Mouse (Mus musculus) MN1 (cell line): ENCODE results near the gene Pgs1.
A peak's percentile ranks its signal among the peaks of the same experiment; 100 is the strongest.

ENCODE experiments used
- DNase-seq: peaks from one replicate; pipeline ENCODE4 v3.0.0-alpha.2; 2016; ENCODE audit warnings: low spot score

The Pgs1 gene

DNA sequence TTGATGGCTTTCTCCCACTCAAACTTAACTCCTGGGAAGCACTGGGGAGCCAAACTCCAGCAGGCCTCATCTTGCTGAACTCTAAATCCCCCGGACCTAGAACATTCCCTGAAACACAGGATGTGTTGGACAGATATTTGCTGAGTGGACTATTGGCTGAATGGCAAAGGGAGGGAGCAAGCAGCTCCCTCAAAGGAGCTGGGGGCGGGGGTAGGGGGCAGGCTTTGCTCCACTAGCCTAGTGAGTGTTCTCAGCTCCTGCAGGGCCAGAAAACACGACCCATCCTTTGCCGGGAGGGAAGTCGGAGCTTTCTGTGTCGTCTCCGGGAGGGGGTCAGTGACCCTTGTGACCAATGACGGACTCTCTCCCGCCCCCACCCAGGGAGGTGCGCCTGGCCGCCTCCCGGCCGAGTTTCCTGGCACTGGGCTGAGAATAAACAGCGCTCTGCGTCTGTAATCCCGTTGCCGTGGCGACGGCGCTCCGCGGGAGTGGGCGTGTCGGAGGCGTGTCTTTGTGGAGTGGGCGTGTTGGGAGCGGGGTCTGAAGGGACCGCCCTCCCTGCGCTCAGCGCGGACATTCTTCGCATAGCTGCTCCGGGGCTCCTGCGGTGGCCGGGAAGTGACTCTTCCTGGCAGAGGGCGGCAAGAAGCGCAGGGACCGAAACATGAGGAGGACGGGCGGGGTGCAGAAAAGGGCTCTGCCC is 22.9 kb upstream of the Pgs1 start:
- peak; percentile 94 for DNase-seq

DNA sequence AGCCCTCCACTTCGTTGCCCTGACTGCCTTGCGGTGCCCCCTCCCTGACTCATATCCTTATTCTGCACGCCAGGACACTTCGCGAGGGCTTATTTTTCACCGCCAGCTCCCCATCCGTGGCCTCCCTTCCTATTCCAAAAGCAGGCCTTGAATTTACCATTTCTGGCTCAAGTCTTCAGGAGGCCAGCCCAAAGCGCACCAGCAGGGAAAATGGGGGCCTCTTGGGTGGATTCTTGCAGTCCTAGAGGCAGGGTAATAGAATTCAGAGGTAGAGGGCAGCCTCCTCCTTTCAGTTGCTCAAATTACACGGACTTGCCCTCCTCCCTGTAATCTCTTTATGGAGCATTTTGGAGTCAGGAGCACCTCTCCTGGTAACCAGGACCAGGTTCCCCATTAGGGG is 22.2 kb upstream of the Pgs1 start:
- peak; percentile 30 for DNase-seq

DNA sequence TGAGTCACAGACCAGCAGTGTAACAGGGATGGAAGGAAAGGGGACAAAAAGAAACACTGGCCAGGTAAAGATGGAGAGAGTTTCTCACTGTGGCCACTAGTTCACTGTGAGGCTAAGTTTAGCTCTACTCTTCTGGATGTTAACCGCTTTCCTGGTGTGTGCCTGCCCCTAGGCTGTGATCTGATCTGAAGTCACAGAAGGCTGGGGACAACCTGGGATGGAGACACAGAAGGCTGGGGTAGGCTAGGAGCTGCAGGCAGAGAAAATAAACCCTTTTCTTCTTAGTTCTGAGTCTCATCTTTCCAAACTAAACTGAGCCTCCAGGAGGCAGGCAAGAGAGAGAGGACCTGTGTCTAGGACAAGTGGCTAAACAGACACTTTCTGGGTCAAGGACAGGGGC is 21.8 kb upstream of the Pgs1 start:
- no peak for DNase-seq

DNA sequence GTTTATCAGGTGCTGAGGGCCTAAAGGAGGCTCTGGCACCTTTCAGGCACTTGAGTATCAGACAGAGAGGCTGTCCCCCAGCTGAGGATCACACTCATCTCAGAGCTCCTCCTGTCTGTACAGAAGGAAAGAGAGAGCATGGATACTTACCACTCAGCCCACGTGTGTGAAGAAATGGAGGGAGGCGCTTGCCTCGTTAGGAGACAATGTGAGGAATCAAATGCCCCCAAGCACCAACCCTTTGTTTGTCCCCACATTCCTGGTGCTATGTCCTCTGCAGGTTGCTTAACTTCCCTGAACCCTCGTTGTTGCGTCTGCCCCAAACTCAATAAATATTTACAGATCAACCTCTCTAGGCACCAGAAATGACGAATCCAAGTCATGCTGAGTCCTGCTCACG is 21.0 kb upstream of the Pgs1 start:
- DNase-seq = no peak

DNA sequence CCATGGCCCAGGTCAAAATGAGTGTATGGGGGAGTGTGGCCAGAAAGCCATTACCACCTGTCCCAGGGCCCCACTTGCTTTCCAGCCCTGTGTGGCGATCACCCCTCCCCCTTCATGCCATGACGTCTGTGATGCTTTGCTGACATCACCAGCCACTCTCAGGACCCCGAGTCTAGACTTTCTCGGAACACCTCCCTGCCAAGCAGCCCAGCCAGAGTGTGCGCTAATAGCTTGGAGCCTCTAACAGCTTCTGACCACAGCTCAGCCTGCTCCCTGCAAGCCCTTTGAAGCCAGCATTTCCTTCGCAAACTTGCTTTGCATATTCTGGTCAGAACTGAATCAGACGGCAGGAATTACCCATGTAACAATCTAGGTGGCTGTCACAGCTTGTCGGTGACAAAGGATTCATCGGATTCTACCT is 20.5 kb upstream of the Pgs1 start:
- no peak for DNase-seq

DNA sequence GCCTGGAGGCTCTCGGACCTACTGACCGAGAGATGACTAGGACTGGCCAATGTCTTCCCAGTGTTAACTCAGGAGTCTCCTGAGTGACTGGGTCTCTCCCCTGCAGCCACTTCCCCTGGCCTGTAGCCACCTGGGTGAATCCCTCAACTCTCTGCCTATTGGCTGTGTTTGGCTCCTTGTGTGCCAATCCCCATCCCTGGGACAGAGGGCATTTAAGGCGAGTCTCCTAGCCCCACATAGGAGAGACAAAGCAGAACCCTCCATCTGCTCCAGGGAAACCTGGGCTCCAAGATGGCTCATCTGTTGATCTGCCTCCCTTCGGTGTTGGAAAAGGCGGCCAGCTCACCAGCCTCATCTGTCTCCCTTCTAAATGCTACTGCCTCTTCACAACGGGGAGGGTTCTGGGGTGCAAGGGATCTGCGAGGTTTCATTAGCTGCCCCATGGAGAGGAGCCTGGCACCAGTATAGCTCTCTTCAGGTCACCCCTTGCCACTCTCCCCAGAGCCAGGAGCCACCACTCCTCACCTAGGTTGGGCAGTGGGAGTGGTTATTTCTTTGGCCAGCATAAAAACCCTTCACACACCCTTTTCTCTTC is 19.5 kb upstream of the Pgs1 start:
- DNase-seq = no peak

DNA sequence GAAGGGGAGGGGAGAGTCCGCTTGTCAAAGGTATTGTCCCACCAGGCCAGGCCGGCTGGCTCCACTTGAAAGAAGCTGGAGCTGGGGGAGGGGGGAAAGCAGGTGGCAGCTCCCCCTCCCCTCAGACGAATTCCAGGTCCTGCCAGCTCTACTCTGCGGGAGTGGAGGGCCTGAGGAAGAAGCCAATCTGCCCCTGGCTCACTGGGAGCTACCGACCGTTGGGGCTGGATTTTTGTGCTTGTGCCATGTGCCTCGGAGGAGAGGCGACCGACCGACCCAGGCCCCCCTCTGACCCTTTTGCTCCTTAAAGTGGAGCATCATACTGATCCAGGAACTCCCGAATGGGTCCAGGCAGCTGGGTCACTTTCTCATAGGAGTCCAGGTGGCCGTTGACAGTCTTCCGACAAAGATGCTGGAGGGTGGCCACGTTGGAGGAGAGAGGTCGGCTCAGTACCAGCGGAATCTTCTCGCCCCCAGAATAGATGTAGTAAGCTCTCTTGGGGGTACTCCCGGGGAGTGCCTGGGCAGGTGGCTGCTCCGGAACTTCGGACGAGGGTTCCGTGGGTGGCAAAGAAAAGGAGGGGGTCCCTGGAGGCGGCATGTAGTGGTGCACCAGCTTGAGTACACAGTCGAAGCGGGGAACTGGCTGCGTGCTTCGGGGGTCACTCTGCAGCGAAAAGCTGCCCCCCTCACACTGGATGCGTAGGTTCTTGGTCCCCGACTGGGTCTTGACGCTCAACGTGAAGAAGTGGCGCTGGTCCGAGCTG is 18.7 kb upstream of the Pgs1 start:
- no peak for DNase-seq

DNA sequence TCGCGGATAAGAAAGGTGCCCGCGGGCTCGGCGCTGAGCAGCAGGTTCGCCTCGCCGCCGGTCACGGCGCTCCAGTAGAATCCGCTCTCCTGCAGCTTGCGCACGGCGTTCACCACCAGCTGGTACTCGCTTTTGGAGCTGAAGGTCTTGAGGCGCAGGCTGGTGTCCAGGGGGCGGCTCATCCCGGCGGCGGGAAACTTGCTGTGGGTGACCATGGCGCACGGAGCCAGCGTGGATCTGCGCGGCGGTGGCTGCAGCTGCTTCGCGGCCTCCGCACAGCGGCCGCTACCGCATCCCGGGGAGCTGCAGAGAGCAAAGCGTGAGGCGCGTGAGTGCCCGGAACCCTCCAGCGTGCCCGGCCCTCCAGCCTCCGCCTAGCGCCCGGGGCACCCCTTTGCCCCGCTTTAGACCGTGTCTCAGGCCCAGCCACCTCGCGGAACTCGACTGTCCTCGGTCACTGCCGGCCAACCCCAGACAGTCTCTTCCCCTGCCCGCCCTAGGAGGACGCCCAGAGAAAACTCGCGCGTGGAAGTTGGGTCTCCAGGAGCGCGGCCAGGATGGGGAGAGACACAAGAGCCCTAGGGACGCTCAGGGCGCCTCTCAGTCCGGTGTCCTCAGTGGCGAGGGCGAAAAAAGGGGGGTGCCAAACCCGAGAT is 17.9 kb upstream of the Pgs1 start:
- no peak for DNase-seq

DNA sequence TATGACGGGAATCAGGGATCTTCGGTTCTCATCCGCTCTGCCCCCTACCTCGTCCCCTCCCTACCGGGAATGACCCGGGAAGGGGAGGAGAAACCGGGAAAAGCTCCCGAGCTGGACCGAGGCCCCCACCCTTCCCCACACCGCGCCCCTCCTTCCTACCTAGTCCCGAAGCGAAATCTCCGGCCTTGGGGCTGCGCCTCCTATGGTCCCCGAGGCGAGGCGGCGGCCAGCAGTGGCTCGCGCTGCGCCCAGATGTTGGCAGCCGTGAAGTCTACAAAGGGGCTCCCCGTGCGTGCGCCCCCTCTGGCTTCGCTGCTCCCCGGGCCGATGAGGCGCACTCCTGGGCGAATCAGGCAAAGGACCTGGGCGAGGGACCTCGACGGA is 17.4 kb upstream of the Pgs1 start:
- no peak for DNase-seq

DNA sequence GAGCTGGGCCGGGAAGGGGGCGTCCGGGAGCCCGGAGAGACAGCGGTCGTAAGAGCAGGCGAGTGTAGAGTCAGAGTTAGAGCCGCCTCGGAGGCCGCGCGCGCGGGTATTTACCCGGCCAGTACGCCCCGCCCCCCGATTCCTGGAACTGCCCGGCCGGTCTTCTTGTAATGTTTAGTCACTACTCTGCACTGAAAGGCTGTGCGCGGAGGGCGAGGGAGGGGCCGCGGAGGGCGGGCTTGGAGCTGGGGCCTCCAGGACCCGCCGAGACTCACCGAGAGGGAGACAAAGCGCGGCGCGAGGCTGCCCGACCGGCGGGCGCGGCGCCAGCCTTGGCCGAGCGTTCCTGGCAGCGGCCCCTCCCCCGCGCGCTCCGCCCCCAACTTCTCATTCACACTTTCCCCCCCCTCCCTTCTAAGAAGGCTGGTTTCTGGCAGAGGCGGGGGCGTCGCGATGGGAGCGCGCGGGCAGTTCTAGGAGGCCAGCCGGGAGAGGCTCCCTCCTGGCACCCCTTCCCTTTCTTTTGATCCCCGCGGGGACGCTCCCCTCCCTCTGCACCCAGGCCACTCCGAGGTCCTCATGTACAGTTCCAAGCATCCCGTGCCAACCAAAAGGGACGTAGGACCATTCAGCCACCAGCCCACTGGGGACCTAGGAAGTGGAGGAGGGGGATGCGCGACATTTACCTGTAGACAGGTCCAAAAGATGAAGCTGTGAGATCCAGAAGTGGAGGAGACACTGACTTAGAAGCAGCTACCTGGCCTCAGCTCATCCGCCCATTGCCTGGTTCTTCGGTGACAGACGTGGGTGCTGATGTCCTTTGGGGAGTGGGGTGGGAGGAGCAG is 16.8 kb upstream of the Pgs1 start:
- DNase-seq = peak; percentile 90

DNA sequence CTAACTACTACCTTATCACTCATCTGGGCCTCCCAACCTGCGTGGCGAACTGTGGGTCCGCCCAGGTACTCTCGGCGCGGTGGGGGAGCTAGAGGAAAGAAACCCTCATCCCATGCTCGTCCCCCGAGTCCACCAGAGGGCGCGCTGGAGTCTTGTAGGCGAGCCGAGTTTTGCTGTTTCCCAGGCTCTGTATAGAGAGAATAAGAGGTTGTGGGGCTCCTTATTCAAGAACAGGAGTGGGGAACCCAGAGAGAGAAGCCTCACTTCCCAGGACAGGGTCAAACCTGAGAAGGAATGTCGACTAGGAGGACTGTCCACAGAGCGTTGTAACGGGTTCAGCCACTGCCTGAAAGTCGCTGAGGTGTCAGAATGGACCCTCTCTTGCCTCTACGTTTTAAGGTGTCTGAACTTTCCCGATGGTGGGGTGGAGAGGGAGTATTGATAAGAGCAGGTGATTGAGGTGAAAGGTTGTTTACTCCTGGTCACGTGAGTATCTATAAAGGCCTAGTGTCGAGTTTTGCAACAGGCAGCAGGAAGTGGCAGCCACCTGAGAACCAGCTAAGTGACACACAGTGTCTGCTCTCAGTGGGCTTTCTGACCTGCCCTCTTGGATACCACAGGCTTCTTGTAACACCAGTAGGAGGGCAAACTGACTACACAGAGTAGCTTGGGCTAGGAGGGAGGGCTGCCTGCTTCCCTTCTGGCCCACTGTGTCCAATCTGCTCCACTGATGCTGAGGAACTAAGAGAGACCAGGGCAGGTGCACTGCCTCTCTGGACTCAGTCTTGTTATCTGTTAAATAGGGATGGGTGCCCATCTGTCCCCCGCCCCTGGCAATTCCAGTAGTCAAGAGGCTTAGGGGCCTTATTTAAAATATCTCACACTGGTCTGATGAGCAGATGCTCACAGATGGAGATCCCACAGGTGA is 15.9 kb upstream of the Pgs1 start, which contains the start of gene Socs3:
TSS of gene Socs3 (minus strand) at position 103 of the 928 bp plus-strand sequence.
- DNase-seq = peak; percentile 90

DNA sequence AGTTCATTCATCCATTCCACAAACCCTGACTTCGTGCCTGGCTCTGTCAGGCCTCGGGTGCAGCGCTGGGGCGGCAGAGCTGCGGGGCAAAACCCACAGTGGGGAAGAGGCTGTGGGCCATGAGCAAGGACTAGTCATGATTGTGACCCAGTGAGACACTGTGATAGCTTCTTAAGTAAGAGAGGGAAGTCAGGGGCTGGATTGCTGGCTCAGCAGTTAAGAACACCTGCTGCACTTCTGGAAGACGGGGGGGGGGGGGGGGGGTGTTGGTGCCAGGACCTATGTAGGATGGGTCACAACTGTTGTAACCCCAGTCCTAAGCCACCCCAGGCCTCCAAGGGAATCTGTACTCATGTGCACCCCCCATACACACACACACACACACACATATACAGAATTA is 15.0 kb upstream of the Pgs1 start:
- DNase-seq = no peak

DNA sequence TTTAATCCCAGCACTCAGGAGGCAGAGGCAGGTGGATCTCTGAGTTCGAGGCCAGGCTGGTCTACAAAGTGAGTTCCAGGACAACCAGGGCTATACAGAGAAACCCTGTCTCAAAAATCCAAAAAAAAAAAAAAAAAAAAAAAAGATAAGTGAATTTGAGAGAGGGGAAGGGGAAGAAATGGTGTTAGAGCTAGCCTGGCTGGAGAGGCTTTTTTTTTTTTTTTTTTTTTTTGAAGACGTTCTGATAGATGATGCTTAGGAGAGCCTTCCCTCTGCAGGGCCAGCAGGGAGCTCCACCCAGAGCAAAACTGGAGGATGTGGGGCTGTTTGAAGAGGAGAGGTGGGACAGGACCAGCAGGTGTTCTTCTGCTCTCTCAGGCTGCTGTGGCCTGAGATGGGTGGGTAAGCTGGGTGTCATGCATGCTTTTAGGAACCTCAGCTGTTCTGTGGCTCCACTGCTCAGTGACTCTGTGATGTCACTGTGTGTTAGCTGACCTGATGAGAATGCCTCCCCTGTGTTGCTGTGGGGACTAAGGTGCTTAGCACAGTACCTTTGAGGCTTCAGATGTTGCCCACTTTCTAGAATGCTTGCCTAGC is 14.3 kb upstream of the Pgs1 start:
- DNase-seq = no peak

DNA sequence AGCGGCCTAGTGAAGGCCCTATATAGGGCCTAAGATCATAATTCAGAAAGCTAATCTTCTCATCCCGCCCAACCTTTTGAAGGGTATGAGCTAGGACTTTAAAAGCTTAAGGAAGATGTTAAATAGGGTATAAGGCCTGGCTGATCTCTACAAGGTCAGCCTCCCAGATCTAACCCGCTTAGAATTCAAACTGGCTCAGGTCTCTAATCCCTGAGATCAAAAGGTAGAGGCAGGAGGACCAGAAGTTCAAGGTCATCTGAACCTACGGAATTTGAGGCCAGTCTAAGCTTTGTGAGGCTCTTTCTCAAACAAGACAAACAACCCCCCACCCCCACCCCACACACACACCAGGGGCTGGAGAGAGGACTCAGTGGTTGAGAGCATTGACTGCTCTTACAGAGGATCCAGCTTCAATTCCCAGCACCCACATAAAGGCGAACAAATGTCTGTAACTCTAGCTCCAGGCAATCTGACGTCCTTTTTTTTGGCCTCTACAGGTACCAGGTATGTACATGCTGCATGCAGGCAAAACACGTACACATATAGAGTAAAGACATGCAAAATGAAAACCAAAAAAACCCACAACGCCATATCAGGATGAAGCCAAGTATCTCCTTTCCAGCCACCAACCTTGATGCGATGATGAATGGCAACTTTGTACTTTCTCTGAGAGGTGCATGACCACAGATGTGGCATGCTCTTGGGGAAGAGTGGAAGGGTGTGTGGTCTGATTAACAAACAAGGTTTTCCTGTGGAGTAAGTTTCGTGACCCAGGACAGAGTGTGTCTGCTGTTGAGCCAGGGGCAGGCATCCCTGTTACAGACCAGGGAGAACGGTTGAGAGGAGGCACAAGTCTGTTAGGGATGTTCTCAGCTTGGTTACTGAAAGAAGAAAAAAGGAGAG is 13.2 kb upstream of the Pgs1 start:
- no peak for DNase-seq

DNA sequence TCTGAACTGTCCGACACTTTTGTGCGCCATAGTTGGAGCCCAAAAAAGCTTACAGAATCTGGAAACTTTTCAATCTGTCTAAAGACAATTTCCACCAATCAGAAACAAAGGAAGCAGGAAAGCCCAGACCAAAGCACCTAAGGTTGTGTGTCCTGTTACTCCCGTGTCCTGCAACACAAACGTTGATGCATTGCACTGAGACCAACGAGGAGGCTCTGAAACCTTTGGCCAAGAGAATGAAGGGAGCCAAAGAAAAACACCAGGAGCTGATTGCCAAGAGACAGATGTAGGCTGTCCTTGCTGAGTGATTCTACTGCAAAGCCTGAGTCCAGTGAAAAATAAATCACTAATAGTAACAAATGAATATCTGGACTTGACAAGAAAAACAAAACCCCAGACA is 12.5 kb upstream of the Pgs1 start:
- no peak for DNase-seq

DNA sequence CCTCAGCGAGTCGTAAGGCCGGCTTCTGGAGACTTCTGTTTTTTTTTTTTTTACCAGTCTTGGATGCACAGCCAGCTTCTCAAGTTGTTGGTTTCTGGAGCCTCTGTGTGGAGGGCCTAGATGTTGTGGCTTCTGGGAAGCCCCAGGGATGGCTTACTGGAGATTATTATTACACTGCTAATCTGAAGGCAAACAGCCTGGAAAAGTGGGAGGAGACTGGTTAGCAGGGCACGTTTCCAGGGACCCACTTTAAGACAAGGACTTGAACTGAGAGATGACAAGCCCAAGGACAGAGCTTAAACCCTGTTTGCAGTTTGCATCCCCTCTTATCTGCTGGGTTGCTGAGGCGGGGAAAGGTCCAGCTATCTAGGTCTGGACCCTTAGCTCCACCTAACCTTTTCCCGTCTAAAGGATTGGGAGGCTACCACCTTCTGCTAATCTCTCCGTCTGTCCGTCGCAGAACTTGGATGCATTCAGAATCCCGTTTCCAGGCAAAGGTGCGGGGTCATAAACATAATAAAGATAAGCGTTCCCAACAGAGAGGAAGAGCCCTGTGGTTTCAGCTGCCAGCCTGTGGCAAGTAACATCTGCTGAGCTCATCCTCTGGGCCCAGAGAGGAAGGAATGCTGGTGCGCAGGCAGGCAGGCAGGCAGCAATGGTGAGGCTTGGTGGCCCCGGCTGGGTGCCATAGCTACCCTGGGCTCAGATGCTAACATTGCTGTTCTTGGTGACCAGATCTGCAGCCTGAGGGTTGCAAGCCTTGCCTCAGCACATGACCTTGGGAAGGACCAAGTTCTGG is 11.6 kb upstream of the Pgs1 start:
- peak; percentile 39 for DNase-seq

DNA sequence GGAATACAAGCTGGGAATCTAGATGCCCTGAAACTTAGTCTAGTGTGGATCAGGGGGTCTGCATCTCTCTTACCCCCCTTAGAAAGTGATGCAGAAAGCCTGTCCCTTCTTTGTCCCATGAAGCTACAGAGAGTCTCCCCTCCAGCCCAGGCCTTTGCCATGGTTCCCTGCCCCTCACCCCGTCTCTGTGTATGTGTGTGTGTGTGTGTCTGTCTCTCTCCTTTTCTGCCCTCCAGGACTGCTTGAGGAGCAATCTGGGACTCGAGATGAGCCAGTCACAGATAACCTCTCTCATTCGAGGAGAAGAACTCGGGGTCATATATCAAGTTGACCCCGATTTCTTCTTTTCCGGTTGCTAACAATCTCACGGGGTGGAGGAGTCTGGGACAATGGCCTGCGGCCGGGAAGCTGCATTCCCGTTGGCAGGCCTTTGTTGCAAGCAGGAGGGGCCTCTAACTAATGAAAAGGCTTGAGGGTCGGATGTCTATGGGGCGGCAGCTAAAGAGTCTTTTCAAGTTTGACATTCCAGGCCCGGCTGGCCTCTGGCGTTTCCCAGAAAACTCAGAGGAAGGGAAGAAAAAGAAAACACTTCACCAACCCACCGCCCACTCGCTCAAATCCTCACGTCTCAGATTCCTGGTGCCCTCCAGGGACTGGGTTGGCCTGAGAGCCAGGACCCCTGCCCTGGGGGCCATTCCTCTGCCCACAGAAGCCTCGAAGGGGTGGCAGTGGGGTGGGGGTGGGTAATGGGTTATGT is 10.7 kb upstream of the Pgs1 start:
- DNase-seq = no peak
